Mouse (Mus musculus) adrenal gland, postnatal 14 days (tissue): ENCODE measurements around the gene Amt. TPM values are rescaled to one million over a fixed set of nuclear protein-coding genes. Genes with fewer than 3 reads are reported as not detected.

Experiments
- DNase-seq: peaks from one replicate; pipeline ENCODE4 v3.0.0; 2021; ENCODE audit warnings: mixed read lengths
- long read RNA-seq, 2 experiments: library from polyadenylated mRNA; stranded (forward); transcript quantifications; one replicate each; pipeline ENCODE4 v2.0.0; 2021
- total RNA-seq: library from RNA; stranded (reverse); gene quantifications from 2 replicates; pipeline ENCODE4 v1.2.3, GENCODE M21; 2021

The Amt gene
- total RNA-seq, result 6.8 and 13.2 TPM in 2 replicates
- long read RNA-seq, experiment 1, result 0 reads
- long read RNA-seq, experiment 2, partial matches to known transcripts, result 0 of 1 reads
- long read RNA-seq, experiment 2, other reads (novel, unspliced or antisense), result 1 of 1 reads

GRCm38 (mm10) chr9:108296453-108297355 is at the start of gene Amt:
TSS of gene Amt (plus strand) at chr9:108296853.
- DNase-seq, result no peak

- DNase-seq, result peak; percentile 46
Observed at GRCm38 (mm10) chr9:108248957-108249356, 47.7 kb upstream of the Amt start.

- DNase-seq, result peak; percentile 81
Observed at GRCm38 (mm10) chr9:108251877-108252276, 44.8 kb upstream of the Amt start.

GRCm38 (mm10) chr9:108252766-108253165 is 43.9 kb upstream of the Amt start:
- no peak for DNase-seq

GRCm38 (mm10) chr9:108260526-108260925 is 36.1 kb upstream of the Amt start:
- no peak for DNase-seq

GRCm38 (mm10) chr9:108261865-108262264 is 34.8 kb upstream of the Amt start:
- no peak for DNase-seq

GRCm38 (mm10) chr9:108262494-108263049 is 34.1 kb upstream of the Amt start:
- DNase-seq, result no peak

GRCm38 (mm10) chr9:108263131-108263681 is 33.4 kb upstream of the Amt start:
- DNase-seq, result peak; percentile 85

- DNase-seq, result peak; percentile 100
Observed at GRCm38 (mm10) chr9:108263690-108264190, 32.9 kb upstream of the Amt start, which contains the start of gene Dag1. TSS of gene Dag1 (minus strand) at chr9:108263958.

GRCm38 (mm10) chr9:108264191-108264921 is 32.3 kb upstream of the Amt start:
- DNase-seq, result peak; percentile 59

- no peak for DNase-seq
Observed at GRCm38 (mm10) chr9:108266261-108266935, 30.3 kb upstream of the Amt start.

- DNase-seq, result no peak
Observed at GRCm38 (mm10) chr9:108267691-108268090, 29.0 kb upstream of the Amt start.

GRCm38 (mm10) chr9:108268701-108269100 is 28.0 kb upstream of the Amt start:
- DNase-seq, result peak; percentile 65

GRCm38 (mm10) chr9:108271941-108272340 is 24.7 kb upstream of the Amt start:
- DNase-seq, result no peak

- no peak for DNase-seq
Observed at GRCm38 (mm10) chr9:108272691-108273090, 24.0 kb upstream of the Amt start.

- DNase-seq, result no peak
Observed at GRCm38 (mm10) chr9:108273485-108273884, 23.2 kb upstream of the Amt start.

- peak; percentile 78 for DNase-seq
Observed at GRCm38 (mm10) chr9:108274476-108275330, 21.9 kb upstream of the Amt start.

- no peak for DNase-seq
Observed at GRCm38 (mm10) chr9:108275331-108275659, 21.4 kb upstream of the Amt start.

- peak; percentile 70 for DNase-seq
Observed at GRCm38 (mm10) chr9:108278697-108279450, 17.8 kb upstream of the Amt start.
